Mouse (Mus musculus): ENCODE results near the gene Sf3b5. TPM values are rescaled to one million over a fixed set of nuclear protein-coding genes. Genes with fewer than 3 reads are reported as not detected.

The Sf3b5 gene
- polyA plus RNA-seq, 1 experiment, result 43.7 TPM

DNA sequence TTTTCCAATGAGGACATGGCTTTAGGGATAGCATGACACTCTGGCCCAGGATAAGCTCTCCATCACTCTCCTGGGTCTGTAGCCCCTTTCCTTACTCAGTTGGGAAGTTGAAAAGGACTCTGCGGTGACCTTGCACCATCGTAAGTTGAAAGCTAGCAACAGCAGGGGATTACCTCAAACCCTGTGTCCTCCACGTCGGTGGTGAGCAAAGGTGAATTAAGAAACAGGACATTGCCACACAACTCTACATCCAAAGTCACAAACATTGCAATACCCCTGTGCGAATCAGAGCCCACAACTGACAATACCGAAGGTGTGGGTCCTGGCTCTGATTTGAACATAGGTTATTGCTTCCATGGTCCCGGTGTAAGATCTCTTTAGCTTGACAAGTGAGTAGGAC lies 29.2 kb upstream of the Sf3b5 start:
- Histone ChIP-seq H3K79me2 (ENCODE audit: control insufficient read depth, insufficient read depth) (no peaks in the 10 kb centered on the region), H3K36me3 (ENCODE audit: control insufficient read depth, insufficient read depth) (no peaks in the 10 kb centered on the region), H3ac (ENCODE audit: control insufficient read depth, insufficient read length, low read depth) (no peak overlapping the region), H3K79me3 (ENCODE audit: low read depth) (no peaks in the 10 kb centered on the region), H3K4me3 (ENCODE audit: insufficient read depth, poor library complexity, severe bottlenecking) (no peak overlapping the region), H3K27me3 (ENCODE audit: control insufficient read depth, insufficient read depth, insufficient read length) (no peaks in the 10 kb centered on the region)
- TF ChIP-seq CTCF (IDR thresholded peaks at IDR 0.05; ENCODE audit: control insufficient read depth, insufficient read depth, insufficient read length), result no peak
- TF ChIP-seq FOSL1 (IDR thresholded peaks at IDR 0.05; ENCODE audit: insufficient read depth, low read length, poor library complexity, severe bottlenecking), result no peak
- no peak for TF ChIP-seq USF1 (IDR thresholded peaks at IDR 0.05; ENCODE audit: low read depth)
- no peak for TF ChIP-seq MAX (IDR thresholded peaks at IDR 0.05)
- no peak for TF ChIP-seq MYOG (IDR thresholded peaks at IDR 0.05; ENCODE audit: control insufficient read depth, extremely low read depth, insufficient read length)
- no peak for TF ChIP-seq CEBPB (IDR thresholded peaks at IDR 0.05; ENCODE audit: low read depth)
- TF ChIP-seq MYOD1 (IDR thresholded peaks at IDR 0.05; ENCODE audit: control insufficient read depth, insufficient read length, low read depth), result no peak

- Histone ChIP-seq H3K36me3 (ENCODE audit: control insufficient read depth, insufficient read depth) (no peaks in the 10 kb centered on the region), H3K27me3 (ENCODE audit: control insufficient read depth, insufficient read depth, insufficient read length) (no peaks in the 10 kb centered on the region), H3K79me3 (ENCODE audit: low read depth) (no peaks in the 10 kb centered on the region), H3K79me2 (ENCODE audit: control insufficient read depth, insufficient read depth) (no peaks in the 10 kb centered on the region), H3K4me3 (ENCODE audit: insufficient read depth, poor library complexity, severe bottlenecking) (no peak overlapping the region), H3ac (ENCODE audit: control insufficient read depth, insufficient read length, low read depth) (no peak overlapping the region)
- TF ChIP-seq CEBPB (IDR thresholded peaks at IDR 0.05; ENCODE audit: low read depth), result peak; percentile 69
- no peak for TF ChIP-seq FOSL1 (IDR thresholded peaks at IDR 0.05; ENCODE audit: insufficient read depth, low read length, poor library complexity, severe bottlenecking)
These were observed 28.6 kb upstream of the Sf3b5 start for GRCm38 (mm10) chr10:12976552-12976951.

GRCm38 (mm10) chr10:12977787-12978212 lies 27.3 kb upstream of the Sf3b5 start:
- Histone ChIP-seq H3K79me3 (ENCODE audit: low read depth) (no peaks in the 10 kb centered on the region), H3K36me3 (ENCODE audit: control insufficient read depth, insufficient read depth) (no peaks in the 10 kb centered on the region), H3K27me3 (ENCODE audit: control insufficient read depth, insufficient read depth, insufficient read length) (no peaks in the 10 kb centered on the region), H3K4me3 (ENCODE audit: insufficient read depth, poor library complexity, severe bottlenecking) (no peak overlapping the region), H3ac (ENCODE audit: control insufficient read depth, insufficient read length, low read depth) (no peak overlapping the region), H3K79me2 (ENCODE audit: control insufficient read depth, insufficient read depth) (no peaks in the 10 kb centered on the region)
- TF ChIP-seq FOSL1 (IDR thresholded peaks at IDR 0.05; ENCODE audit: insufficient read depth, low read length, poor library complexity, severe bottlenecking) (no peak), USF1 (IDR thresholded peaks at IDR 0.05; ENCODE audit: low read depth) (no peak), CTCF (IDR thresholded peaks at IDR 0.05; ENCODE audit: control insufficient read depth, insufficient read depth, insufficient read length) (no peak), CEBPB (IDR thresholded peaks at IDR 0.05; ENCODE audit: low read depth) (no peak), MYOD1 (IDR thresholded peaks at IDR 0.05; ENCODE audit: control insufficient read depth, insufficient read length, low read depth) (no peak), MAX (IDR thresholded peaks at IDR 0.05) (no peak), MYOG (IDR thresholded peaks at IDR 0.05; ENCODE audit: control insufficient read depth, extremely low read depth, insufficient read length) (no peak)

GRCm38 (mm10) chr10:12981071-12981470 lies 24.1 kb upstream of the Sf3b5 start:
- H3K27me3 ChIP-seq (ENCODE audit: control insufficient read depth, insufficient read depth, insufficient read length), result no peaks in the 10 kb centered on the region
- H3K4me3 ChIP-seq (ENCODE audit: insufficient read depth, poor library complexity, severe bottlenecking), result no peak overlapping the region
- no peaks in the 10 kb centered on the region for H3K79me3 ChIP-seq (ENCODE audit: low read depth)
- no peaks in the 10 kb centered on the region for H3K36me3 ChIP-seq (ENCODE audit: control insufficient read depth, insufficient read depth)
- TF ChIP-seq FOSL1 (IDR thresholded peaks at IDR 0.05; ENCODE audit: insufficient read depth, low read length, poor library complexity, severe bottlenecking) (no peak), MAX (IDR thresholded peaks at IDR 0.05) (no peak), CEBPB (IDR thresholded peaks at IDR 0.05; ENCODE audit: low read depth) (no peak), USF1 (IDR thresholded peaks at IDR 0.05; ENCODE audit: low read depth) (no peak), CTCF (IDR thresholded peaks at IDR 0.05; ENCODE audit: control insufficient read depth, insufficient read depth, insufficient read length) (no peak), MYOG (IDR thresholded peaks at IDR 0.05; ENCODE audit: control insufficient read depth, extremely low read depth, insufficient read length) (no peak), MYOD1 (IDR thresholded peaks at IDR 0.05; ENCODE audit: control insufficient read depth, insufficient read length, low read depth) (no peak)
- H3ac ChIP-seq (ENCODE audit: control insufficient read depth, insufficient read length, low read depth), result no peak overlapping the region
- H3K79me2 ChIP-seq (ENCODE audit: control insufficient read depth, insufficient read depth), result no peaks in the 10 kb centered on the region

DNA sequence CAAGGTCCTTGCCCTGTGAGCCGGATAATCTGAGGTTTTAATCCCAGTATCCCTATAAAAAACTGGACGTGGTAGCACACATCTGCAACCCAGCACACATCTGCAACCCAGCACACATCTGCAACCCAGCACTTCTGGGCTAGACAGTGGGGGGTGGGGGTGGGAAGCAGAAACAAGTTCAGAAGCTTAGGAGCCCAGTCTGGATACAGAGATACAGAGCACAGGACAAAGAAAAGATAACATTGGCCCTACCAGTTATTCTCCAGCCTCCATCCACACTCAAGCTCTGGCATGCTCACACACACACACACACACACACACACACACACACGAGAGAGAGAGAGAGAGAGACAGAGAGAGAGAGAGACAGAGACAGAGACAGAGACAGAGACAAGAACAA lies 21.6 kb upstream of the Sf3b5 start:
- no peak for TF ChIP-seq MYOD1 (IDR thresholded peaks at IDR 0.05; ENCODE audit: control insufficient read depth, insufficient read length, low read depth)
- TF ChIP-seq FOSL1 (IDR thresholded peaks at IDR 0.05; ENCODE audit: insufficient read depth, low read length, poor library complexity, severe bottlenecking), result no peak
- no peak for TF ChIP-seq MYOG (IDR thresholded peaks at IDR 0.05; ENCODE audit: control insufficient read depth, extremely low read depth, insufficient read length)
- no peak for TF ChIP-seq CTCF (IDR thresholded peaks at IDR 0.05; ENCODE audit: control insufficient read depth, insufficient read depth, insufficient read length)
- TF ChIP-seq MAX (IDR thresholded peaks at IDR 0.05), result no peak
- no peak for TF ChIP-seq USF1 (IDR thresholded peaks at IDR 0.05; ENCODE audit: low read depth)
- TF ChIP-seq CEBPB (IDR thresholded peaks at IDR 0.05; ENCODE audit: low read depth), result no peak
- Histone ChIP-seq H3K27me3 (ENCODE audit: control insufficient read depth, insufficient read depth, insufficient read length) (no peaks in the 10 kb centered on the region), H3ac (ENCODE audit: control insufficient read depth, insufficient read length, low read depth) (no peak overlapping the region), H3K79me2 (ENCODE audit: control insufficient read depth, insufficient read depth) (no peaks in the 10 kb centered on the region), H3K36me3 (ENCODE audit: control insufficient read depth, insufficient read depth) (no peaks in the 10 kb centered on the region), H3K79me3 (ENCODE audit: low read depth) (no peaks in the 10 kb centered on the region), H3K4me3 (ENCODE audit: insufficient read depth, poor library complexity, severe bottlenecking) (no peak overlapping the region)

- Histone ChIP-seq H3K79me2 (ENCODE audit: control insufficient read depth, insufficient read depth) (no peaks in the 10 kb centered on the region), H3ac (ENCODE audit: control insufficient read depth, insufficient read length, low read depth) (no peak overlapping the region), H3K4me3 (ENCODE audit: insufficient read depth, poor library complexity, severe bottlenecking) (no peak overlapping the region), H3K79me3 (ENCODE audit: low read depth) (no peaks in the 10 kb centered on the region), H3K27me3 (ENCODE audit: control insufficient read depth, insufficient read depth, insufficient read length) (no peaks in the 10 kb centered on the region), H3K36me3 (ENCODE audit: control insufficient read depth, insufficient read depth) (no peaks in the 10 kb centered on the region)
- TF ChIP-seq MYOD1 (IDR thresholded peaks at IDR 0.05; ENCODE audit: control insufficient read depth, insufficient read length, low read depth), result no peak
- no peak for TF ChIP-seq MYOG (IDR thresholded peaks at IDR 0.05; ENCODE audit: control insufficient read depth, extremely low read depth, insufficient read length)
- no peak for TF ChIP-seq USF1 (IDR thresholded peaks at IDR 0.05; ENCODE audit: low read depth)
- no peak for TF ChIP-seq MAX (IDR thresholded peaks at IDR 0.05)
- no peak for TF ChIP-seq CTCF (IDR thresholded peaks at IDR 0.05; ENCODE audit: control insufficient read depth, insufficient read depth, insufficient read length)
- TF ChIP-seq CEBPB (IDR thresholded peaks at IDR 0.05; ENCODE audit: low read depth), result no peak
- no peak for TF ChIP-seq FOSL1 (IDR thresholded peaks at IDR 0.05; ENCODE audit: insufficient read depth, low read length, poor library complexity, severe bottlenecking)
These were observed 20.1 kb upstream of the Sf3b5 start for GRCm38 (mm10) chr10:12985028-12985427.
